ENCODE assay signal across 26 mouse cellular contexts in genomic region chr2:166020026-166020425, GRCm38 (mm10). TPM values are rescaled to one million over a fixed set of nuclear protein-coding genes. Genes with fewer than 3 reads are reported as not detected.
DNase-seq lines count a peak whose midpoint lies in the region; ATAC-seq and TF ChIP-seq lines count a peak whose summit lies in the region.
"Had no signal": no experiment of that assay in that cellular context is flagged by ENCODE, and none has a peak within 500 bp of the region (broad histone marks: within the 10 kb centered on the region; RNA-seq: fewer than 3 reads in every experiment).

No protein-coding gene starts in this region.

- DNase-seq in hindbrain, embryonic 14.5 days (ENCODE audit: low spot score) = no peak
- DNase-seq in hindbrain, postnatal 0 days (ENCODE audit: low spot score) = no peak
- no peak for DNase-seq in midbrain, postnatal 0 days (ENCODE audit: low spot score)
- DNase-seq in lung, postnatal 14 days = no peak
- DNase-seq: adrenal gland, adult 2 months; adrenal gland, postnatal 14 days; cerebellum, adult 11 months; cerebellum, adult 2 months; cerebellum, adult 9-11 months; cerebellum, postnatal 25 days; embryo, embryonic 11 days; gastrocnemius, postnatal 25 days; heart, adult 18-20 months; heart, postnatal 14 days had no signal

- no peaks in the 10 kb centered on the region for H3K9me3 ChIP-seq in hindbrain, embryonic 14.5 days (ENCODE audit: control insufficient read depth, low read length)
- H3K9me3 ChIP-seq in hindbrain, postnatal 0 days (ENCODE audit: low read length) = no peaks in the 10 kb centered on the region
- no peaks in the 10 kb centered on the region for H3K9me3 ChIP-seq in midbrain, embryonic 15.5 days
- H3K9me3 ChIP-seq in midbrain, postnatal 0 days (ENCODE audit: low read length) = no peaks in the 10 kb centered on the region
- H3K9me3 ChIP-seq in midbrain, embryonic 16.5 days (replicated peaks; ENCODE audit: control insufficient read depth, low read length, poor library complexity, severe bottlenecking) = no peaks in the 10 kb centered on the region
- H3K9me3 ChIP-seq: embryonic facial prominence, embryonic 10.5 days; embryonic facial prominence, embryonic 13.5 days; forebrain, embryonic 12.5 days; forebrain, embryonic 15.5 days; heart, embryonic 10.5 days; heart, embryonic 13.5 days; hindbrain, embryonic 12.5 days had no signal

- peak overlapping the region; percentile 94 for H3K27ac ChIP-seq in hindbrain, embryonic 14.5 days
- H3K27ac ChIP-seq in hindbrain, postnatal 0 days = no peak overlapping the region
- H3K27ac ChIP-seq in midbrain, embryonic 15.5 days = peak overlapping the region; percentile 92; the same call in 1 of the 2 replicates
- H3K27ac ChIP-seq in midbrain, postnatal 0 days (ENCODE audit: low read depth, low read length) = no peak overlapping the region
- H3K27ac ChIP-seq in midbrain, embryonic 16.5 days (ENCODE audit: low read length) = peak overlapping the region; percentile 90

- H3K9ac ChIP-seq in hindbrain, embryonic 14.5 days = no peak overlapping the region
- no peak overlapping the region for H3K9ac ChIP-seq in hindbrain, postnatal 0 days (replicated peaks; ENCODE audit: low read length)
- no peak overlapping the region for H3K9ac ChIP-seq in midbrain, embryonic 15.5 days
- H3K9ac ChIP-seq in midbrain, postnatal 0 days (replicated peaks; ENCODE audit: low read length, poor library complexity, severe bottlenecking) = no peak overlapping the region
- H3K9ac ChIP-seq in midbrain, embryonic 16.5 days (ENCODE audit: low read depth, low read length) = no peak overlapping the region
- H3K9ac ChIP-seq: embryonic facial prominence, embryonic 13.5 days; forebrain, embryonic 12.5 days; hindbrain, embryonic 12.5 days had no signal

- no peaks in the 10 kb centered on the region for H3K36me3 ChIP-seq in hindbrain, embryonic 14.5 days (replicated peaks; ENCODE audit: control insufficient read depth, insufficient read depth)
- H3K36me3 ChIP-seq in hindbrain, postnatal 0 days (ENCODE audit: insufficient read depth, low read length) = no peaks in the 10 kb centered on the region
- H3K36me3 ChIP-seq in midbrain, embryonic 15.5 days (replicated peaks) = no peaks in the 10 kb centered on the region
- no peaks in the 10 kb centered on the region for H3K36me3 ChIP-seq in midbrain, postnatal 0 days (ENCODE audit: insufficient read depth, low read length)
- no peaks in the 10 kb centered on the region for H3K36me3 ChIP-seq in midbrain, embryonic 16.5 days (ENCODE audit: control insufficient read depth, insufficient read depth, low read length)
- H3K36me3 ChIP-seq: embryonic facial prominence, embryonic 13.5 days; forebrain, embryonic 12.5 days; forebrain, embryonic 15.5 days; heart, embryonic 10.5 days; heart, embryonic 13.5 days; hindbrain, embryonic 12.5 days had no signal

- H3K4me3 ChIP-seq in hindbrain, embryonic 14.5 days (replicated peaks; ENCODE audit: low read length) = no peak overlapping the region
- no peak overlapping the region for H3K4me3 ChIP-seq in hindbrain, postnatal 0 days (ENCODE audit: low read length)
- H3K4me3 ChIP-seq in midbrain, embryonic 15.5 days = no peak overlapping the region
- no peak overlapping the region for H3K4me3 ChIP-seq in midbrain, postnatal 0 days (ENCODE audit: low read depth, low read length)
- no peak overlapping the region for H3K4me3 ChIP-seq in midbrain, embryonic 16.5 days (ENCODE audit: low read depth, low read length)
- H3K4me3 ChIP-seq: embryonic facial prominence, embryonic 10.5 days; embryonic facial prominence, embryonic 13.5 days; erythroblast, embryonic 14.5 days; forebrain, embryonic 12.5 days; forebrain, embryonic 15.5 days; heart, embryonic 10.5 days; heart, embryonic 13.5 days; hindbrain, embryonic 12.5 days had no signal

- ATAC-seq in hindbrain, embryonic 14.5 days (ENCODE audit: low FRiP score) = no peak
- ATAC-seq in hindbrain, postnatal 0 days = no peak
- no peak for ATAC-seq in midbrain, embryonic 15.5 days (replicated peaks)
- no peak for ATAC-seq in midbrain, postnatal 0 days (ENCODE audit: low FRiP score)
- no peak for ATAC-seq in midbrain, embryonic 16.5 days
- ATAC-seq: forebrain, embryonic 15.5 days; hindbrain, embryonic 16.5 days; inflammation-experienced regulatory T-cells, adult 6 months had no signal

- H3K4me2 ChIP-seq in hindbrain, embryonic 14.5 days (replicated peaks) = no peak overlapping the region
- no peak overlapping the region for H3K4me2 ChIP-seq in hindbrain, postnatal 0 days (ENCODE audit: low read depth, low read length)
- H3K4me2 ChIP-seq in midbrain, embryonic 15.5 days = no peak overlapping the region
- H3K4me2 ChIP-seq in midbrain, postnatal 0 days (ENCODE audit: low read depth, low read length, poor library complexity, severe bottlenecking) = no peak overlapping the region
- no peak overlapping the region for H3K4me2 ChIP-seq in midbrain, embryonic 16.5 days (ENCODE audit: low read length)
- H3K4me2 ChIP-seq: embryonic facial prominence, embryonic 13.5 days; forebrain, embryonic 12.5 days; forebrain, embryonic 15.5 days; hindbrain, embryonic 12.5 days had no signal

- TF ChIP-seq CTCF in hindbrain, postnatal 0 days (IDR thresholded peaks at IDR 0.05; ENCODE audit: low read depth) = no peak
- no peak for TF ChIP-seq CTCF in midbrain, postnatal 0 days (IDR thresholded peaks at IDR 0.05)

- no peaks in the 10 kb centered on the region for H3K27me3 ChIP-seq in hindbrain, embryonic 14.5 days (ENCODE audit: control insufficient read depth, insufficient read depth, low read length)
- no peaks in the 10 kb centered on the region for H3K27me3 ChIP-seq in hindbrain, postnatal 0 days (ENCODE audit: insufficient read depth, low read length)
- H3K27me3 ChIP-seq in midbrain, embryonic 15.5 days (replicated peaks) = no peaks in the 10 kb centered on the region
- H3K27me3 ChIP-seq in midbrain, postnatal 0 days (ENCODE audit: insufficient read depth, low read length) = no peaks in the 10 kb centered on the region
- H3K27me3 ChIP-seq in midbrain, embryonic 16.5 days (ENCODE audit: control insufficient read depth, insufficient read depth, low read depth, low read length) = no peaks in the 10 kb centered on the region
- H3K27me3 ChIP-seq: embryonic facial prominence, embryonic 13.5 days; forebrain, embryonic 12.5 days; forebrain, embryonic 15.5 days; heart, embryonic 13.5 days; hindbrain, embryonic 12.5 days had no signal

- H3K4me1 ChIP-seq in hindbrain, embryonic 14.5 days (replicated peaks; ENCODE audit: control insufficient read depth, insufficient read depth, low read length) = peaks cover 30% of the 10 kb centered on the region
- H3K4me1 ChIP-seq in hindbrain, postnatal 0 days (ENCODE audit: insufficient read depth, low read length) = peaks cover 13% of the 10 kb centered on the region; the same call in 1 of the 2 replicates
- H3K4me1 ChIP-seq in midbrain, embryonic 15.5 days = peaks cover 37% of the 10 kb centered on the region
- H3K4me1 ChIP-seq in midbrain, postnatal 0 days (ENCODE audit: insufficient read depth, low read length) = peaks cover 20% of the 10 kb centered on the region
- peaks cover 30% of the 10 kb centered on the region for H3K4me1 ChIP-seq in midbrain, embryonic 16.5 days (ENCODE audit: control insufficient read depth, insufficient read depth, low read length)

- WGBS in hindbrain, embryonic 14.5 days = 92% methylated on average over 2 of the region's 2 CpGs
- WGBS in hindbrain, postnatal 0 days = 86% methylated on average over 2 of the region's 2 CpGs
- WGBS in midbrain, embryonic 15.5 days = 79% methylated on average over 2 of the region's 2 CpGs
- WGBS in midbrain, postnatal 0 days = 82% methylated on average over 2 of the region's 2 CpGs
- WGBS in midbrain, embryonic 16.5 days = 81% methylated on average over 2 of the region's 2 CpGs

RNA-seq across cellular contexts. Expression of gene Ncoa3, which starts 27.6 kb away (rescaled TPM):
- polyA plus RNA-seq in hindbrain, embryonic 14.5 days (2014; fragmentation: Nextera tagmentation; extraction: Ambion mirVana) = 15.5 and 18.1 TPM in 2 replicates
- total RNA-seq in hindbrain, postnatal 0 days (2014; rRNA removed) = 28.3 and 29.2 TPM in 2 replicates
- 10.7 and 10.8 TPM in 2 replicates for polyA plus RNA-seq in hindbrain, postnatal 0 days (2015; fragmentation: Nextera tagmentation; extraction: Ambion mirVana)
- 16.6 and 16.7 TPM in 2 replicates for polyA plus RNA-seq in midbrain, embryonic 15.5 days (2015; fragmentation: Nextera tagmentation; extraction: Ambion mirVana)
- total RNA-seq in midbrain, postnatal 0 days (2014; rRNA removed) = 40.8 and 40.9 TPM in 2 replicates
- polyA plus RNA-seq in midbrain, postnatal 0 days (2015; fragmentation: Nextera tagmentation; extraction: Ambion mirVana) = 12.6 and 14.9 TPM in 2 replicates
- polyA plus RNA-seq in midbrain, embryonic 16.5 days (2015; fragmentation: Nextera tagmentation; extraction: Ambion mirVana) = 15.5 and 16.0 TPM in 2 replicates

Comparison
In these comparisons a context has a peak if more than half of its experiments do, and no peak if none do; other contexts are left out.
1. H3K27ac ChIP-seq: peak in hindbrain, embryonic 14.5 days (single experiment), midbrain, embryonic 15.5 days (single experiment) and midbrain, embryonic 16.5 days (single experiment); none in hindbrain, postnatal 0 days (single experiment) and midbrain, postnatal 0 days (single experiment).